Mouse (Mus musculus) naive thymus-derived CD4-positive, alpha-beta T cell, adult 5 months (primary cell): ENCODE data around the gene Wdr76. TPM values are rescaled to one million over a fixed set of nuclear protein-coding genes. Genes with fewer than 3 reads are reported as not detected.

Experiments
- polyA plus RNA-seq: library from polyadenylated mRNA; unstranded; fragments of 100-300 nt; shearing (Covaris generic); gene quantifications from one replicate; pipeline ENCODE4 v1.2.1, GENCODE M21; 2017

Wdr76 gene
- 6.1 TPM for polyA plus RNA-seq

DNA sequence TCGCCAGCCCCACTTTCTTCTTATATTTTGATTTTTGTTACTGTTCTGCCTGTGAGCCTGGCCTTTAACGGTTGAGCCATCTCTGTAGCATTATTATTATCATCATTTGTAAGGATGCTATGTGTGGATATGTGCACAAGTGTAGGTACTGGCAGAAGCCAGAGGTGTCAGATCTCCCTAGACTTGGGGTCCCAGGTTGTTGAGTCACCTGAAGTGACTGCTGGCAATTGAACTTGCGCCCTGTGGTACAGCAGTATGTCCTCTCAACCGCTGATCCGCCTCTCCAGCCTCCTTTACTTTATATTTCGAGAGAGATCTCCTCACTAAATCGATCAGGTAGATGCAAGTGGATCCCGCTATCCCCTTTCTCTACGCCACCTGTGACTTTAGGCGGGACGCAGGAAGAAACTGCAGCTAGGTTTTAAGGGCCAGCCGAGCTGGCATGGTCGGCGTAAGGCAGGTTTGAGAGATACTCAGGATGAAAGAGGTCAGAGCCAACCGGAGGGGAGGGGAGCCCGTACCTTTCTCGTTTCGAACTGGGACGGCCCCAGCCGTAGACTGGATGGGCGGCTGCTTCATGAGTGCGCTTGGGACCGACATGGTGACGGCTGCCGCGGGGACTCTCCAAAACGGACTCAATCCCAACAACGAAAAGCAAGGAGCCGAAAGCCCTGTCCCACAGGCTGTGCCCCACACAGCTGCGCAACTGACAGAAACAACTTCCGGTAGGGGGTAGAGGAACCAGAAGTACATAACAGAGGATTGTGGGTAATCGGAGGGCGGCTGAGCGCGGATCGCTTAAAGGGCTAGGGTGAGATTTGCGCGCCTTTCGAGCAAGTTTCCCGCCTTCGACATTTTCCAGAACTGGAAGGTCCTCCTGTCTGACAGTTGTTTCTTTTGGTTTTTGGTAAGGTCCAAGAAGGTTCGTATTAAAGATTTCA lies at the start of gene Wdr76, which contains the start of gene Mfap1a:
Wdr76 (plus strand) TSS at position 782 of the 941 bp plus-strand sequence.
Mfap1a (minus strand) TSS at position 724 of the 941 bp plus-strand sequence.

DNA sequence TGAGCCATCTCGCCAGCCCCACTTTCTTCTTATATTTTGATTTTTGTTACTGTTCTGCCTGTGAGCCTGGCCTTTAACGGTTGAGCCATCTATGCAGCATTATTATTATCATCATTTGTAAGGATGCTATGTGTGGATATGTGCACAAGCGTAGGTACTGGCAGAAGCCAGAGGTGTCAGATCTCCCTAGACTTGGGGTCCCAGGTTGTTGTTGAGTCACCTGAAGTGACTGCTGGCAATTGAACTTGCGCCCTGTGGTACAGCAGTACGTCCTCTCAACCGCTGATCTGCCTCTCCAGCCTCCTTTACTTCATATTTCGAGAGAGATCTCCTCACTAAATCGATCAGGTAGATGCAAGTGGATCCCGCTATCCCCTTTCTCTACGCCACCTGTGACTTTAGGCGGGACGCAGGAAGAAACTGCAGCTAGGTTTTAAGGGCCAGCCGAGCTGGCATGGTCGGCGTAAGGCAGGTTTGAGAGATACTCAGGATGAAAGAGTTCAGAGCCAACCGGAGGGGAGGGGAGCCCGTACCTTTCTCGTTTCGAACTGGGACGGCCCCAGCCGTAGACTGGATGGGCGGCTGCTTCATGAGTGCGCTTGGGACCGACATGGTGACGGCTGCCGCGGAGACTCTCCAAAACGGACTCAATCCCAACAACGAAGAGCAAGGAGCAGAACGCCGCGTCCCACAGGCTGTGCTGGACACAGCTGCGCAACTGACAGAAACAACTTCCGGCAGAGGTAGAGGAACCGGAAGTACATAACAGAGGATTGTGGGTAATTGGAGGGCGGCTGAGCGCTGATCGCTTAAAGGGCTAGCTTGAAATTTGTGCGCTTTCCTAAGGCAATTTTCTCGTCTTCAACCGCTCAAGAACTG lies 33.0 kb upstream of the Wdr76 start, which contains the start of gene Mfap1b:
Mfap1b (minus strand) TSS at position 767 of the 879 bp plus-strand sequence.

Other genes with a start within 250 kb of the Wdr76 start
- 53.6 TPM for gene Trp53bp1, start 235.3 kb upstream of the Wdr76 start, polyA plus RNA-seq
- gene Map1a, start 217.1 kb upstream of the Wdr76 start, polyA plus RNA-seq = 0.05 TPM
- gene Ppip5k1, start 151.3 kb upstream of the Wdr76 start, polyA plus RNA-seq = 8.7 TPM
- gene Ckmt1, start 149.0 kb upstream of the Wdr76 start, polyA plus RNA-seq = 0.37 TPM
- 0.17 TPM for gene Strc, start 119.6 kb upstream of the Wdr76 start, polyA plus RNA-seq
- gene Pdia3, start 92.9 kb upstream of the Wdr76 start, polyA plus RNA-seq = 415 TPM
- 1.5 TPM for gene Catsper2, start 92.9 kb upstream of the Wdr76 start, polyA plus RNA-seq
- gene Ell3, start 62.4 kb upstream of the Wdr76 start, polyA plus RNA-seq = 0.16 TPM
- gene Serf2, start 57.5 kb upstream of the Wdr76 start, polyA plus RNA-seq = 372 TPM
- gene Hypk, start 53.4 kb upstream of the Wdr76 start, polyA plus RNA-seq = 119 TPM
- gene Serinc4, start 49.9 kb upstream of the Wdr76 start, polyA plus RNA-seq = 0.98 TPM
- 134 TPM for gene Mfap1b, start 32.7 kb upstream of the Wdr76 start, polyA plus RNA-seq
- gene Mfap1a, start 58 bp upstream of the Wdr76 start, polyA plus RNA-seq = 36.0 TPM